Mouse (Mus musculus) spleen, adult 18-20 months (tissue): ENCODE data around the gene Upf1.
A peak's percentile ranks its signal among the peaks of the same experiment; 100 is the strongest.

Experiments
- DNase-seq, 2 experiments: peaks; one replicate each; pipeline ENCODE4 v3.0.0; 2022; ENCODE audit warnings: mixed read lengths in 2 of 2

Upf1 gene

GRCm38 (mm10) chr8:70353194-70353817 is at the start of gene Upf1:
Gene Upf1 (minus strand): TSS chr8:70353278.
- peak; percentile 99 for DNase-seq

GRCm38 (mm10) chr8:70397611-70398563 is 44.8 kb upstream of the Upf1 start:
- DNase-seq: no peak

- DNase-seq: no peak
Observed at GRCm38 (mm10) chr8:70396184-70396583, 43.1 kb upstream of the Upf1 start.

- no peak for DNase-seq
Observed at GRCm38 (mm10) chr8:70395649-70396048, 42.6 kb upstream of the Upf1 start.

- no peak for DNase-seq
Observed at GRCm38 (mm10) chr8:70394269-70394998, 41.4 kb upstream of the Upf1 start.

GRCm38 (mm10) chr8:70393087-70393486 is 40.0 kb upstream of the Upf1 start:
- no peak for DNase-seq

- DNase-seq: no peak
Observed at GRCm38 (mm10) chr8:70389678-70390077, 36.6 kb upstream of the Upf1 start.

GRCm38 (mm10) chr8:70383287-70383686 is 30.2 kb upstream of the Upf1 start:
- DNase-seq: peak; percentile 40 to 59

GRCm38 (mm10) chr8:70380069-70380468 is 27.0 kb upstream of the Upf1 start:
- no peak for DNase-seq

- DNase-seq: peak in 1 of 2 experiments; percentile 13
Observed at GRCm38 (mm10) chr8:70377049-70377448, 24.0 kb upstream of the Upf1 start.

GRCm38 (mm10) chr8:70376275-70376741 is 23.2 kb upstream of the Upf1 start:
- DNase-seq: no peak

- peak in 1 of 2 experiments; percentile 31 for DNase-seq
Observed at GRCm38 (mm10) chr8:70375212-70375859, 22.3 kb upstream of the Upf1 start.

- peak; percentile 61 to 71 for DNase-seq
Observed at GRCm38 (mm10) chr8:70374318-70374927, 21.3 kb upstream of the Upf1 start.

GRCm38 (mm10) chr8:70373397-70374317 is 20.6 kb upstream of the Upf1 start, which contains the start of gene Comp:
Gene Comp (plus strand): TSS chr8:70373558.
- DNase-seq: no peak

GRCm38 (mm10) chr8:70371951-70372350 is 18.9 kb upstream of the Upf1 start:
- no peak for DNase-seq

GRCm38 (mm10) chr8:70370476-70370875 is 17.4 kb upstream of the Upf1 start:
- DNase-seq: no peak

- no peak for DNase-seq
Observed at GRCm38 (mm10) chr8:70366588-70366987, 13.5 kb upstream of the Upf1 start.

GRCm38 (mm10) chr8:70364066-70364465 is 11.0 kb upstream of the Upf1 start:
- no peak for DNase-seq

GRCm38 (mm10) chr8:70361484-70362032 is 8.5 kb upstream of the Upf1 start:
- no peak for DNase-seq

- DNase-seq: no peak
Observed at GRCm38 (mm10) chr8:70360769-70361168, 7.7 kb upstream of the Upf1 start.

GRCm38 (mm10) chr8:70359411-70359810 is 6.3 kb upstream of the Upf1 start:
- no peak for DNase-seq
